Mouse (Mus musculus): ENCODE results near the gene Ell. TPM values are rescaled to one million over a fixed set of nuclear protein-coding genes. Genes with fewer than 3 reads are reported as not detected.

Gene Ell
- 6.0 TPM for polyA plus RNA-seq (2015; fragmentation: Illumina TruSeq; extraction: RNeasy Lipid Tissue Mini Kit (QIAGEN cat#74804); ENCODE audit: insufficient read depth, low read depth, low replicate concordance)

DNA sequence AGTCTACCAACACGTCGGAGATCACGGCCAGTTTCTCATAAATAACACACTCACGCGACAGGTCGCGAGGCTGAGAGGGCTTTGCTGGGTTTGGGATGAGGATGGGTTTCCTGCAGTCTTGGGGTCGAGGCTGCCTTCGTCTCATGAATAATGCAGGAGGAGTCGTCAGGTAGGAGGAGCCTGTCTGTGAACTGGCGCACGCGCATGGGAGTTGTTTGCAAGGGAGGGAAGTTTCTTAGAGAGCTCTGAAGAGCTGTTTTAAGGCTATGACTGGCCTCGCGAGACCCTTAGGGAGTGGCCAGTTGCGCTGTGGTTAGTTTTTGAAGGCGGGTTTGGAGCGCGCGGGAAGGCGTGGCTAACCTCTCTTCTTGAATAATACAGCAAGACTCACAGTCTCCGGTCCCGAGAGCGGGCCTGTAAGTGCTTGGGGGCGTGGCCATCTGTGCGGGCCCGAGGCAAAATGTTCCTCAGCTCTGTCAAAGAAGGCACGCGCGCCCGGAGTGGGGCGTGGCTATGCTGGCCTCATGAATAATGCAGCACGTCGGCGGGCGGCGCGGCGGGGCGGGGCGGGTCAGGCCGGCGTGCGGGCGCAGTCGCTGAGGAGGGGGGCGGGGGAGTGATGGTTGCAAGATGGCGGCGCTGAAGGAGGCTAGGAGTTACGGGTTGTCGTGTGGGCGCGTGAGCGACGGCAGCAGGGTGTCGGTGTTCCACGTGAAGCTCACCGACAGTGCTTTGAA lies at the start of gene Ell:
Gene Ell, plus strand, starts transcription at position 381 of the 737 bp plus-strand sequence.

GRCm38 (mm10) chr8:70492664-70493640 lies 46.3 kb upstream of the Ell start, which contains the start of gene Crlf1:
TSS of gene Crlf1 (plus strand) at chr8:70493158.

DNA sequence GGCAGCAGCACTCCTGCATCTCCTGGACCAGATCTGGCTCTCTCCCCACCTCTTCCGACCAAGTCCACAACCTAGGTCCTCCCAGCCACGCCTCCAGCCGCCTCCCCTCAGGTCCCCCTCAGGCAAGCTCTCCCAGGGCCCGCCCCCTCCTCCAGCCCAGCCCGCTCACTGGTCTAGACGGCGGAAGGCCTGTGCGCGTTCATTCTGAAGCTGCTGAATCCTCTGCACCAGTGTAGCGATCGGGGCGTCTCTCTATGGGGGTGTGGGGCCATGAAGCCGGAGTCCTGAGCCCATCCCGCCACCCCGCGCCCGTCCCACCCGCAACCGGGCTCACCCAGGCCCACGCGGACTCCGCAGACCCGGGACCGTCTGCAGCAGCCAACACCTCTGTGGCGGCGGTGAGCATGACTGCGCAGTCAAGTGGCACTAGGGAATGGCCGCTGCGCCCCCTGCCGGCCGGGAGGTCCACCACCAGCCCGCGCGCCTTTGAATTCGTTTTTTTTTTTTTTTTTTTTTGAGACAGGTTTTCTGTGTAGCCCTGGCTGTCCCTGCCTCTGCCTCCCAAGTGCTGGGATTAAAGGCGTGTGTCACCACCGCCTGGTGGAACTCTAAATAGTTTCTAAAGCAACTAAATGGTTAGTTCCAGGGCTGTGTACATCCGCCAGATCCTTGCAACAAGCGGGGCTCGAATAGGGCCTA lies 32.8 kb upstream of the Ell start, which contains the start of gene Rex1bd:
Gene Rex1bd, minus strand, starts transcription at position 425 of the 699 bp plus-strand sequence.

DNA sequence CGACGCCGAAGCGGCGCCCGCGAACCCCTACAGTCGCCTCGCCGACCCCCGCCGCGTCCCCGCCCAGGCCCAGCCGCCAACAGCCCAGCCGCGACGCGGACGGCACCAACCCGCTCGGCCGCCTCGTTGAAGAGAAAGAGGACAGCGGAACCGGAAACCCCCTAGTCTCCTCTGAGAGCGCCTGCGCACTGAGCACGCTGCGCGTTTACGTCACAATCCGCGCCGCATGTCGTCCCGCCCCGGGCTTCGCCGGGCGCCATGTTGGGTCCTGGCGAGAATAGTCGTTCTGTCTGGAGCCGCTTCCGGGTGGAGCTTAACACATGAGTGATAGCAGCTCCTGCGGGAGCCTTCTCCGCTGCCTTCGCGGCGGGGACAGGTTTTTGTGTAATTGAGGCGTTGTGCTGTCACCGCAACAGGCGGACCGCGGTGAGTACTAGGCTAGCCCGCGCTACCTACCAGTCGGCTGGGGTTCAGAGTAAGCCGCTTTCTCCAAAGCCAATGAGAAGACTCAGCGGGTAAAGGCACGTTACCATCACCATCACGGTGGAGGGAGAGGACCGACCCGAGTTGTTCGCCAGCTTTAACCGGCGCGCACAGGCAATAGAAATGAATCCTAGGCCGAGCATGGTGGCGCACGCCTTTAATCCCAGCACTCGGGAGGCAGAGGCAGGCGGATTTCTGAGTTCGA lies 28.9 kb upstream of the Ell start, which contains the start of gene Uba52:
Gene Uba52, minus strand, starts transcription at position 574 of the 688 bp plus-strand sequence.

GRCm38 (mm10) chr8:70527512-70528181 lies 11.6 kb upstream of the Ell start, which contains the start of the genes Fkbp8 and Kxd1:
TSS of gene Fkbp8 (plus strand) at chr8:70527724.
TSS of gene Kxd1 (minus strand) at chr8:70527956.

DNA sequence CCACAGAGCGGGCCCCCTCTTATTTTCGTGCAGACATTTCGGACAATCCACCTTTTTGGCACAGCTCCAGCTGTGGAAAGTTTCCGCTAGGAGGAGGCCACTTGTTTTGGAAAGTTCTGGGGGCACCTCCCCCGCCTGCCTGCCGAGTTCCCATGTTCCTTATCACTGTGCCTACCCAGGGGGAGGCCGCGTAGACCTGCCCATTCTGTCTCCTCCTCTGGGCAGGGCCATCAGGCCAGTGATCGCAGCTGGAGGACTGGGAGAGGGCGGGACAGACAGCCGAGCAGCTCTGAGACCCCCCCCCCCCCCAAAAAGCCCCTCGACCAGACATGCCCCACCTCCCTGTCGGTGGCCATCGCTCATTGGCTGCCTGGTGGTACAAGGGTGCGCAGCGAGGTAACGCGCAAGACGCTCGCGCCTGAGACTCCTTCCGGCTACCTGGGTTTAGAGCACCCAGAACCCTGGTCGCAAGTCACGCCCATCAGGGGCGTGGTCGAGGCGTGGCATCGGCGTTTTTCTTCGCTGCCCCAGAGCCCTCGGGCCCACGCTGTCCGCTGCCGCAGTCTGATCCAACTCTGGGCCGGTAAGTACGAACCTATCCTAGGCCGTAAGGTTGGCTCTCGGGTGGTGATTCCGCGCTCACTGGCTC lies 54.8 kb downstream of the Ell start, which contains the start of gene Isyna1:
Gene Isyna1, plus strand, starts transcription at position 413 of the 649 bp plus-strand sequence.

DNA sequence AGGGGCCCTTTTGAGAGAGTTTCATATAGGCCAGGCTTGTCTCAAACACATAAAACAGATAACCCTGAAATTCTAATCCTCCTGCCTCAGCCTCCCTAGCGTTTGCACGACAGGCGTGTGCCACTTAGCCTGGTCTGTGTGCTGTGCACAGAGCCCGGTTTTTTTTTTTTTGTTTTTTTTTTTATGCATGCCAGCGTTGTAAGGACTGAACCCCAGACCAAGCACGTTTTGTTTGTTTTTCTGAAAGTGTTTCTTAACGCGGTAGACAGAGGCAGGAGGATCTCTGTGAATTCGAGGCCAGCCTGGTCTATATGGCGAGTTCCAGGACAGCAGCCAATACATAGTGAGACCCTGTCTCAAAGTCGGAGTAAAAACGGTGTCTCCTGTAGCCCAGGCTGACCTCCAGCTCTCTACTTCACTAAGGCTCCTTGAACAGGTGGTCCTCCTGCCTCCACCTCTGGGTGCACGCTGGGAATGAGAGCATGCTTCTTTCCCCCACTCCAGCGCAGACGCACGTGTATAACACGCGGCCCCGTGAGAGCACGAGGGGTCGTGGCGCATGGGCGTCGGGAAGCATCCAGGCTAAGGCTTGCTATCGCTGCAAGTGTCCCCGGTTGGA lies 69.6 kb downstream of the Ell start, which contains the start of gene Ssbp4:
Gene Ssbp4, minus strand, starts transcription at position 124 of the 619 bp plus-strand sequence.

GRCm38 (mm10) chr8:70615894-70616293 lies 76.6 kb downstream of the Ell start, which contains the start of gene Lrrc25:
TSS of gene Lrrc25 (plus strand) at chr8:70616155.

DNA sequence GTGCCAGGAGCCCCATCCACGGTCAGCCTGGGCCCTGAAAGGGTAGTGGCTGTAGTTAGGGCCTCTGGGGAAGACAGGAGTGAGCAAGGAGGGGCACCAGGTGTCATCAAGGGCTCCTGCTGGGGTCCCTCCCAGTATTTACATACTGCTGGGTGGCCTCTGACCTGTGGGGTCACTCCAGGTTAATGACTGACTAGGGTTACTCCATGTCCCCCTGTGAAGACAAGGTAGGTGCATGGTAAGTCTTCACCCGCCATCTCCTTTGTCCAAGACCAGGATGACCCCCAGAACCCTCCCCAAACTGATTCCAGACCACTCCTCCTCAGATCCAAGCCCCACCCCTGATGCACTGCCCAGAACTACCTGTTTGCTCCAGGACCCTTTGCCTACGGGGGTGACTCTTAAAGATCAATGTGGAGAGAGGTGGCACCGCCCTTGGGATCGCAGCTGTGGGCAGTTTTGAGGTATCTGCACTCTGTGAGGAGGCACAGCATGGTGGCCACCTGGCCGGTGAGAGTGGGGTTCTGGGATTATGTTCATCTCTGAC lies 93.2 kb downstream of the Ell start, which contains the start of gene Gdf15:
Gene Gdf15, minus strand, starts transcription at position 111 of the 547 bp plus-strand sequence.

Other genes starting within 250 kb of the Ell start
- 16.1 TPM for gene Ddx49, start 237.0 kb upstream of the Ell start, polyA plus RNA-seq (2015; fragmentation: Illumina TruSeq; extraction: RNeasy Lipid Tissue Mini Kit (QIAGEN cat#74804); ENCODE audit: insufficient read depth, low read depth, low replicate concordance)
- 97.1 TPM for gene Cope, start 236.9 kb upstream of the Ell start, polyA plus RNA-seq (2015; fragmentation: Illumina TruSeq; extraction: RNeasy Lipid Tissue Mini Kit (QIAGEN cat#74804); ENCODE audit: insufficient read depth, low read depth, low replicate concordance)
- gene Cers1, start 223.7 kb upstream of the Ell start, polyA plus RNA-seq (2015; fragmentation: Illumina TruSeq; extraction: RNeasy Lipid Tissue Mini Kit (QIAGEN cat#74804); ENCODE audit: insufficient read depth, low read depth, low replicate concordance), result not detected
- not detected for gene Gdf1, start 209.6 kb upstream of the Ell start, polyA plus RNA-seq (2015; fragmentation: Illumina TruSeq; extraction: RNeasy Lipid Tissue Mini Kit (QIAGEN cat#74804); ENCODE audit: insufficient read depth, low read depth, low replicate concordance)
- gene Upf1, start 186.2 kb upstream of the Ell start, polyA plus RNA-seq (2015; fragmentation: Illumina TruSeq; extraction: RNeasy Lipid Tissue Mini Kit (QIAGEN cat#74804); ENCODE audit: insufficient read depth, low read depth, low replicate concordance), result 9.1 TPM
- gene Comp, start 165.9 kb upstream of the Ell start, polyA plus RNA-seq (2015; fragmentation: Illumina TruSeq; extraction: RNeasy Lipid Tissue Mini Kit (QIAGEN cat#74804); ENCODE audit: insufficient read depth, low read depth, low replicate concordance), result not detected
- gene Crtc1, start 99.9 kb upstream of the Ell start, polyA plus RNA-seq (2015; fragmentation: Illumina TruSeq; extraction: RNeasy Lipid Tissue Mini Kit (QIAGEN cat#74804); ENCODE audit: insufficient read depth, low read depth, low replicate concordance), result 6.0 TPM
- gene Klhl26, start 62.5 kb upstream of the Ell start, polyA plus RNA-seq (2015; fragmentation: Illumina TruSeq; extraction: RNeasy Lipid Tissue Mini Kit (QIAGEN cat#74804); ENCODE audit: insufficient read depth, low read depth, low replicate concordance), result 4.2 TPM
- 3.6 TPM for gene Tmem59l, start 52.1 kb upstream of the Ell start, polyA plus RNA-seq (2015; fragmentation: Illumina TruSeq; extraction: RNeasy Lipid Tissue Mini Kit (QIAGEN cat#74804); ENCODE audit: insufficient read depth, low read depth, low replicate concordance)
- 23.2 TPM for gene Crlf1, start 46.3 kb upstream of the Ell start, polyA plus RNA-seq (2015; fragmentation: Illumina TruSeq; extraction: RNeasy Lipid Tissue Mini Kit (QIAGEN cat#74804); ENCODE audit: insufficient read depth, low read depth, low replicate concordance)
- gene Rex1bd, start 32.7 kb upstream of the Ell start, polyA plus RNA-seq (2015; fragmentation: Illumina TruSeq; extraction: RNeasy Lipid Tissue Mini Kit (QIAGEN cat#74804); ENCODE audit: insufficient read depth, low read depth, low replicate concordance), result 39.6 TPM
- gene Uba52, start 28.7 kb upstream of the Ell start, polyA plus RNA-seq (2015; fragmentation: Illumina TruSeq; extraction: RNeasy Lipid Tissue Mini Kit (QIAGEN cat#74804); ENCODE audit: insufficient read depth, low read depth, low replicate concordance), result 731 TPM
- gene Fkbp8, start 11.7 kb upstream of the Ell start, polyA plus RNA-seq (2015; fragmentation: Illumina TruSeq; extraction: RNeasy Lipid Tissue Mini Kit (QIAGEN cat#74804); ENCODE audit: insufficient read depth, low read depth, low replicate concordance), result 78.4 TPM
- 14.3 TPM for gene Kxd1, start 11.5 kb upstream of the Ell start, polyA plus RNA-seq (2015; fragmentation: Illumina TruSeq; extraction: RNeasy Lipid Tissue Mini Kit (QIAGEN cat#74804); ENCODE audit: insufficient read depth, low read depth, low replicate concordance)
- gene Isyna1, start 54.9 kb downstream of the Ell start, polyA plus RNA-seq (2015; fragmentation: Illumina TruSeq; extraction: RNeasy Lipid Tissue Mini Kit (QIAGEN cat#74804); ENCODE audit: insufficient read depth, low read depth, low replicate concordance), result 17.5 TPM
- gene Ssbp4, start 69.4 kb downstream of the Ell start, polyA plus RNA-seq (2015; fragmentation: Illumina TruSeq; extraction: RNeasy Lipid Tissue Mini Kit (QIAGEN cat#74804); ENCODE audit: insufficient read depth, low read depth, low replicate concordance), result 22.8 TPM
- 2.3 TPM for gene Lrrc25, start 76.7 kb downstream of the Ell start, polyA plus RNA-seq (2015; fragmentation: Illumina TruSeq; extraction: RNeasy Lipid Tissue Mini Kit (QIAGEN cat#74804); ENCODE audit: insufficient read depth, low read depth, low replicate concordance)
- gene Gdf15, start 93.0 kb downstream of the Ell start, polyA plus RNA-seq (2015; fragmentation: Illumina TruSeq; extraction: RNeasy Lipid Tissue Mini Kit (QIAGEN cat#74804); ENCODE audit: insufficient read depth, low read depth, low replicate concordance), result 0.61 TPM
- gene Pgpep1, start 120.9 kb downstream of the Ell start, polyA plus RNA-seq (2015; fragmentation: Illumina TruSeq; extraction: RNeasy Lipid Tissue Mini Kit (QIAGEN cat#74804); ENCODE audit: insufficient read depth, low read depth, low replicate concordance), result 8.6 TPM
- gene Lsm4, start 133.8 kb downstream of the Ell start, polyA plus RNA-seq (2015; fragmentation: Illumina TruSeq; extraction: RNeasy Lipid Tissue Mini Kit (QIAGEN cat#74804); ENCODE audit: insufficient read depth, low read depth, low replicate concordance), result 14.0 TPM
- gene Jund, start 159.5 kb downstream of the Ell start, polyA plus RNA-seq (2015; fragmentation: Illumina TruSeq; extraction: RNeasy Lipid Tissue Mini Kit (QIAGEN cat#74804); ENCODE audit: insufficient read depth, low read depth, low replicate concordance), result 32.7 TPM
- not detected for gene Iqcn, start 164.0 kb downstream of the Ell start, polyA plus RNA-seq (2015; fragmentation: Illumina TruSeq; extraction: RNeasy Lipid Tissue Mini Kit (QIAGEN cat#74804); ENCODE audit: insufficient read depth, low read depth, low replicate concordance)
- gene Gm3336, start 179.1 kb downstream of the Ell start, polyA plus RNA-seq (2015; fragmentation: Illumina TruSeq; extraction: RNeasy Lipid Tissue Mini Kit (QIAGEN cat#74804); ENCODE audit: insufficient read depth, low read depth, low replicate concordance), result not detected
- 1.9 TPM for gene Pde4c, start 184.3 kb downstream of the Ell start, polyA plus RNA-seq (2015; fragmentation: Illumina TruSeq; extraction: RNeasy Lipid Tissue Mini Kit (QIAGEN cat#74804); ENCODE audit: insufficient read depth, low read depth, low replicate concordance)
- gene Rab3a, start 215.2 kb downstream of the Ell start, polyA plus RNA-seq (2015; fragmentation: Illumina TruSeq; extraction: RNeasy Lipid Tissue Mini Kit (QIAGEN cat#74804); ENCODE audit: insufficient read depth, low read depth, low replicate concordance), result 12.4 TPM
- 13.1 TPM for gene Mpv17l2, start 221.5 kb downstream of the Ell start, polyA plus RNA-seq (2015; fragmentation: Illumina TruSeq; extraction: RNeasy Lipid Tissue Mini Kit (QIAGEN cat#74804); ENCODE audit: insufficient read depth, low read depth, low replicate concordance)
- gene Pik3r2, start 237.3 kb downstream of the Ell start, polyA plus RNA-seq (2015; fragmentation: Illumina TruSeq; extraction: RNeasy Lipid Tissue Mini Kit (QIAGEN cat#74804); ENCODE audit: insufficient read depth, low read depth, low replicate concordance), result 9.3 TPM

All from pancreas, adult 10 weeks (tissue).